Mouse (Mus musculus) G1E (cell line): ENCODE measurements around the gene Ubald2.

Source experiments
- CTCF ChIP-seq: IDR thresholded peaks from 2 replicates; pipeline ENCODE4 v1.5.1; 2012; ENCODE audit warnings: low read depth, low read length, inconsistent platforms, mixed read lengths
- GATA2 ChIP-seq: IDR thresholded peaks from 2 replicates; pipeline ENCODE4 v1.6.1; 2012; ENCODE audit warnings: low read depth, low read length, inconsistent platforms, borderline replicate concordance
- TAL1 ChIP-seq: conservative IDR thresholded peaks from 2 replicates; pipeline ENCODE4 v1.6.1; 2012; ENCODE audit warnings: low read depth, low read length, inconsistent platforms, mixed read lengths

DNA sequence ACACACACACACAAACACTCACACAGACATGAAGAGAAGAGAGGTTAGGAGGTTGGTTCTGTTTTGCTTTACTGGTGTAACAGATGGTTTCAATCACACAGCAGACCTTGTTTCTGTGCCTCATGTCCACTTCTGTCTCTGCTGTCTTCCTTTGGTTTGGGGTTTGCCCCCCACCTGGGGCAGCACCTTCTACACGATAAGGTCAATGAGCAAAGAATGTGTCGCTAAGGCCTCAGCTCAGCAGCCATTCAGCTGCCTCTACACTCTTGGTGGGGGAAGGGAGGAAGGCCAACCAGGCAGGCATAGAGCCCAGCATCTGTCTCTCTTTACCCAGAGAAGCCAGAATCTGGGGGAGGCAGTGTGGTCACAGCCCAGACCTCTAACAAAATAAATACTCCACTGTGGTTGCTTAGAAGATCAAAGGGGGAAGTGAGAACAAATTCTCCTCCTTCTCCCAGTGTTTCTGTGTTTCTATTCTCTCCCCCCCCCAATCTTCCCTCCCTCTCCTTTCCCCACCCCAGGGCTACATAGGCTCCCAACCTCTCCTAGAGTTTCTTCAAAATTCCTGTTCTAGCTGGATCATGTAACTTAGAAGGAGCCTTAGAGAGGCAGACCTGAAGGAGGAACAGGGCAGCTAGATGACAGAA lies 15.6 kb upstream of the Ubald2 start:
- TF ChIP-seq CTCF: no peak
- TF ChIP-seq TAL1: no peak
- TF ChIP-seq GATA2: no peak
